Mouse (Mus musculus) liver, embryonic 12.5 days (tissue): ENCODE data around the gene Sec24c. TPM values are rescaled to one million over a fixed set of nuclear protein-coding genes. Genes with fewer than 3 reads are reported as not detected.
A peak's percentile ranks its signal among the peaks of the same experiment; 100 is the strongest.
"Not testable (repeated sequence)": the region's sequence is repeated elsewhere in the genome, so short reads cannot be mapped to it uniquely, and the experiment has no call there.

Source experiments
- ATAC-seq: fragments of 200-750 bp; cut with Nextera tagmentation; 2 replicates; pipeline ENCODE4 v1.8.0; 2017; ENCODE audit warnings: moderate number of reproducible peaks, mild to moderate bottlenecking, moderate library complexity
- H3K27ac ChIP-seq: fragments of 300-500 bp; sonication (generic); 2 replicates; pipeline ENCODE4 v1.5.1; 2016; ENCODE audit warnings: mild to moderate bottlenecking
- H3K27me3 ChIP-seq: fragments of 300-500 bp; sonication (generic); replicated peaks from 2 replicates; pipeline ENCODE4 v1.6.1; 2016; ENCODE audit warnings: mild to moderate bottlenecking, moderate library complexity
- H3K36me3 ChIP-seq: fragments of 300-500 bp; sonication (generic); 2 replicates; pipeline ENCODE4 v1.6.1; 2016; ENCODE audit warnings: mild to moderate bottlenecking, moderate library complexity
- H3K4me1 ChIP-seq: fragments of 300-500 bp; sonication (generic); 2 replicates; pipeline ENCODE4 v1.6.1; 2016
- H3K4me2 ChIP-seq: fragments of 300-500 bp; sonication (generic); 2 replicates; pipeline ENCODE4 v1.6.1; 2016; ENCODE audit warnings: mild to moderate bottlenecking, moderate library complexity
- H3K4me3 ChIP-seq: fragments of 300-500 bp; sonication (generic); 2 replicates; pipeline ENCODE4 v1.5.1; 2016; ENCODE audit warnings: mild to moderate bottlenecking, moderate library complexity
- H3K9ac ChIP-seq: fragments of 300-500 bp; sonication (generic); 2 replicates; pipeline ENCODE4 v1.6.1; 2016; ENCODE audit warnings: mild to moderate bottlenecking, moderate library complexity
- H3K9me3 ChIP-seq: fragments of 300-500 bp; sonication (generic); replicated peaks from 2 replicates; pipeline ENCODE4 v1.6.1; 2016; ENCODE audit warnings: mild to moderate bottlenecking, moderate library complexity
- WGBS: fragments of 180-500 bp; shearing (Covaris S2); methylation state at CpG from one replicate; pipeline ENCODE4 v1.1.7; 2016; ENCODE audit not compliant: insufficient replicate concordance; 5-methylcytosine and 5-hydroxymethylcytosine counted together
- polyA plus RNA-seq: library from polyadenylated mRNA; unstranded; fragments of >200 nt; fragmentation: Nextera tagmentation; extraction: Ambion mirVana; gene quantifications from 2 replicates; pipeline ENCODE4 v1.2.1, GENCODE M21; 2016

Gene Sec24c
- polyA plus RNA-seq, 1 experiment from 2014 or later = 51.9 TPM

- Histone ChIP-seq H3K9me3 (no peaks in the 10 kb centered on the region), H3K36me3 (peaks cover 43% of the 10 kb centered on the region), H3K4me2 (peak within 1 kb of the TSS; percentile 79), H3K27me3 (no peaks in the 10 kb centered on the region), H3K4me3 (peak within 1 kb of the TSS; percentile 92), H3K9ac (peak within 1 kb of the TSS; percentile 87), H3K27ac (peak within 1 kb of the TSS; percentile 92), H3K4me1 (peaks cover 58% of the 10 kb centered on the region)
- WGBS = 1% methylated on average over 61 of the region's 61 CpGs
- ATAC-seq = peak; percentile 81
Measured at GRCm38 (mm10) chr14:20702741-20703381, 28.8 kb downstream of the Sec24c start, which contains the start of gene Chchd1. TSS of gene Chchd1 (plus strand) at chr14:20703006.

GRCm38 (mm10) chr14:20703461-20703860 is 29.4 kb downstream of the Sec24c start:
- H3K4me3 ChIP-seq = peak overlapping the region; percentile 92
- peaks cover 58% of the 10 kb centered on the region for H3K4me1 ChIP-seq
- 6% methylated on average over 8 of the region's 8 CpGs for WGBS
- H3K9ac ChIP-seq = peak overlapping the region; percentile 87
- peaks cover 37% of the 10 kb centered on the region for H3K36me3 ChIP-seq
- H3K9me3 ChIP-seq, ATAC-seq, H3K27me3 ChIP-seq: not testable (repeated sequence)
- H3K4me2 ChIP-seq = peak overlapping the region; percentile 79
- H3K27ac ChIP-seq = peak overlapping the region; percentile 92

GRCm38 (mm10) chr14:20707201-20708190 is 33.4 kb downstream of the Sec24c start, which contains the start of gene Zswim8:
TSS of gene Zswim8 (plus strand) at chr14:20707552.
- ATAC-seq = peak; percentile 89
- under 1% methylated on average over 71 of the region's 80 CpGs for WGBS

GRCm38 (mm10) chr14:20708239-20708638 is 34.1 kb downstream of the Sec24c start:
- 27% methylated on average over 10 of the region's 10 CpGs for WGBS
- peaks cover 48% of the 10 kb centered on the region for H3K36me3 ChIP-seq
- H3K4me3 ChIP-seq = peak overlapping the region; percentile 91
- peaks cover 43% of the 10 kb centered on the region for H3K4me1 ChIP-seq
- no peaks in the 10 kb centered on the region for H3K9me3 ChIP-seq
- no peaks in the 10 kb centered on the region for H3K27me3 ChIP-seq
- H3K27ac ChIP-seq = peak overlapping the region; percentile 87
- peak overlapping the region; percentile 99 for H3K4me2 ChIP-seq
- H3K9ac ChIP-seq = peak overlapping the region; percentile 95
- ATAC-seq = no peak

More at GRCm38 (mm10) chr14:20707201-20708190, 33.4 kb downstream of the Sec24c start, which contains the start of gene Zswim8:
- peaks cover 40% of the 10 kb centered on the region for H3K4me1 ChIP-seq
- peaks cover 40% of the 10 kb centered on the region for H3K36me3 ChIP-seq
- peak within 1 kb of the TSS; percentile 87 for H3K27ac ChIP-seq
- no peaks in the 10 kb centered on the region for H3K9me3 ChIP-seq
- H3K4me2 ChIP-seq = peak within 1 kb of the TSS; percentile 99
- peak within 1 kb of the TSS; percentile 91 for H3K4me3 ChIP-seq
- no peaks in the 10 kb centered on the region for H3K27me3 ChIP-seq
- H3K9ac ChIP-seq = peak within 1 kb of the TSS; percentile 95

- Histone ChIP-seq H3K27ac (no peak overlapping the region), H3K9me3 (no peaks in the 10 kb centered on the region), H3K4me3 (no peak overlapping the region), H3K27me3 (no peaks in the 10 kb centered on the region), H3K4me2 (no peak overlapping the region), H3K4me1 (peaks cover 41% of the 10 kb centered on the region), H3K9ac (no peak overlapping the region), H3K36me3 (peaks cover 86% of the 10 kb centered on the region)
- 71% methylated on average over 11 of the region's 11 CpGs for WGBS
- 0 out of 2 replicates have a peak, but pooled peaks have one; percentile 3 for ATAC-seq
Measured at GRCm38 (mm10) chr14:20713832-20714231, 39.7 kb downstream of the Sec24c start.

- Histone ChIP-seq H3K27me3 (no peaks in the 10 kb centered on the region), H3K9ac (no peak overlapping the region), H3K4me2 (no peak overlapping the region), H3K27ac (no peak overlapping the region), H3K9me3 (no peaks in the 10 kb centered on the region), H3K4me1 (peaks cover 22% of the 10 kb centered on the region), H3K4me3 (no peak overlapping the region), H3K36me3 (peaks cover 100% of the 10 kb centered on the region)
- ATAC-seq = no peak
- 81% methylated on average over 10 of the region's 10 CpGs for WGBS
Measured at GRCm38 (mm10) chr14:20718443-20718842, 44.3 kb downstream of the Sec24c start.

GRCm38 (mm10) chr14:20719767-20720166 is 45.7 kb downstream of the Sec24c start:
- Histone ChIP-seq H3K4me1 (peaks cover 18% of the 10 kb centered on the region), H3K4me3 (no peak overlapping the region), H3K4me2 (no peak overlapping the region), H3K27ac (no peak overlapping the region), H3K36me3 (peaks cover 100% of the 10 kb centered on the region), H3K9me3 (no peaks in the 10 kb centered on the region), H3K27me3 (no peaks in the 10 kb centered on the region), H3K9ac (no peak overlapping the region)
- 87% methylated on average over 12 of the region's 12 CpGs for WGBS
- ATAC-seq = no peak

- H3K4me2 ChIP-seq = no peak overlapping the region
- H3K36me3 ChIP-seq = peaks cover 99% of the 10 kb centered on the region
- no peak overlapping the region for H3K27ac ChIP-seq
- no peaks in the 10 kb centered on the region for H3K9me3 ChIP-seq
- peaks cover 25% of the 10 kb centered on the region for H3K4me1 ChIP-seq
- H3K9ac ChIP-seq = no peak overlapping the region
- no peaks in the 10 kb centered on the region for H3K27me3 ChIP-seq
- no peak for ATAC-seq
- no peak overlapping the region for H3K4me3 ChIP-seq
- 77% methylated on average over 4 of the region's 4 CpGs for WGBS
Measured at GRCm38 (mm10) chr14:20721371-20721770, 47.3 kb downstream of the Sec24c start.

- WGBS = 93% methylated on average over 12 of the region's 12 CpGs
- Histone ChIP-seq H3K4me2 (no peak overlapping the region), H3K4me3 (no peak overlapping the region), H3K27me3 (no peaks in the 10 kb centered on the region), H3K36me3 (peaks cover 99% of the 10 kb centered on the region), H3K9ac (no peak overlapping the region), H3K9me3 (no peaks in the 10 kb centered on the region), H3K27ac (no peak overlapping the region), H3K4me1 (peaks cover 35% of the 10 kb centered on the region)
- no peak for ATAC-seq
Measured at GRCm38 (mm10) chr14:20723006-20723405, 48.9 kb downstream of the Sec24c start.

GRCm38 (mm10) chr14:20724043-20724442 is 49.9 kb downstream of the Sec24c start:
- Histone ChIP-seq H3K4me2 (no peak overlapping the region), H3K4me1 (peaks cover 44% of the 10 kb centered on the region), H3K27me3 (no peaks in the 10 kb centered on the region), H3K9me3 (no peaks in the 10 kb centered on the region), H3K27ac (no peak overlapping the region), H3K36me3 (peaks cover 99% of the 10 kb centered on the region), H3K4me3 (no peak overlapping the region), H3K9ac (no peak overlapping the region)
- ATAC-seq = no peak
- 43% methylated on average over 5 of the region's 5 CpGs for WGBS

GRCm38 (mm10) chr14:20725660-20726339 is 51.7 kb downstream of the Sec24c start:
- Histone ChIP-seq H3K36me3 (peaks cover 99% of the 10 kb centered on the region), H3K27ac (peak overlapping the region; percentile 85), H3K9me3 (no peaks in the 10 kb centered on the region), H3K9ac (peak overlapping the region; percentile 59), H3K4me1 (peaks cover 61% of the 10 kb centered on the region), H3K4me3 (peak overlapping the region; percentile 36), H3K27me3 (no peaks in the 10 kb centered on the region), H3K4me2 (peak overlapping the region; percentile 65)
- peak; percentile 83 for ATAC-seq
- WGBS = 25% methylated on average over 6 of the region's 6 CpGs
